Mouse (Mus musculus) ES-Bruce4 (cell line): ENCODE results near the gene Nkpd1.

ENCODE experiments used
- CTCF ChIP-seq: IDR thresholded peaks from one replicate; pipeline ENCODE4 v1.8.1; 2011; ENCODE audit warnings: low read depth, low read length
- EP300 ChIP-seq: IDR thresholded peaks from 2 replicates; pipeline ENCODE4 v1.6.1; 2011; ENCODE audit warnings: low read depth, low read length; ENCODE audit not compliant: insufficient read depth
- POLR2A ChIP-seq: IDR thresholded peaks from one replicate; pipeline ENCODE4 v1.8.1; 2011; ENCODE audit warnings: low read length; ENCODE audit not compliant: insufficient read depth

- TF ChIP-seq POLR2A (no peak), EP300 (no peak), CTCF (peak; percentile 84)
These were observed 25.9 kb downstream of the Nkpd1 start for GRCm38 (mm10) chr7:19543584-19543983.
